Mouse (Mus musculus) right cerebral cortex, postnatal 4 days (tissue): Measurements from ENCODE around the gene Scrn3.

Source experiments
- DNase-seq: peaks from one replicate; pipeline ENCODE4 v3.0.0-alpha.2; 2022

Scrn3 gene

DNA sequence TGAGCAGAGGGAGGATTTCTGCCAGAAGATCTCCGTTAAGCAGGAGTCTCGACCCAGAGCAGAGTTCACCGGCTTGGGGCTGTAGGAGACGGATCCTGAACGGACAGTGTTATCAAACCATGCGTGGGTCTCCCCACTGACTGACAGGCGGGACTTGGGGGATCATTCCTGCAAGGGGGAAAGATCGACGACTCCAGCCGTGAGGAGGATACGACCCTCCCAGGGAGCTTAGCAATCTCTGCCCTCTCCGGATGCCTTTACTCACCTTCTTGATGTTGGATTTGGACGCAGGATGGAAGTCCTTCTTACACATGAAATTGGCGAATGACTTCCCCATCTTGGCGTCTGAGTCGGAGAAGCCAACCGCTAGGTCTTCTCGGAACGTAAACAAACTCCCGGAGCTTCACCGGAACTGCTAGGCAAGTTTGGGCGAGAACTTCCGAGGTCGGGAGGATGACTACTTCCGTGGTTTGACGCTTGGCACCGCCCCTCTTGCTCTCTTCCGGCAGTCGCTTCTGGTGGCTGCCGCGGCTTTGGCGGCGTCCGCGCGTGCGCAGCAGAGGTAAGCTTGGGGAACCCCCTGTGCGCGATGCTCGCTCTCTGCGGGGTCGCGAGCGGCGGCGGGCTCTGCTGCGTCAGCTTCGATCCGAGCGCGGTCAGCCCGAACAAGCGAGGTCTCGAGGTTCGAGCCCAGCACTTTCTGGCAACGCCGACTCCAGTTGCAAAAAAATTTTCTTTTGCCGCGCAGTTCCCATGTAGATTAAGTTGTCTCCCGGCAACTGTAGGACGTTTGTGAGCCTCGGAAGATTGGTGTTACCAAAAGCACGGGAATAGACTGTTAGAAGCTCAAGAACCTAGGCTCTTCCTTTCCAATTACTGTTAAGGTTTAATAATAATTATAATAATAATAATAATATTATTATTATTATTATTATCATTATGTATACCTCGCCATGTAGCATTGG lies at the start of gene Scrn3, which contains the start of gene Cir1:
TSS of gene Scrn3 (plus strand) at position 450 of the 965 bp plus-strand sequence.
TSS of gene Cir1 (minus strand) at position 550 of the 965 bp plus-strand sequence.
- peak; percentile 93 for DNase-seq

DNA sequence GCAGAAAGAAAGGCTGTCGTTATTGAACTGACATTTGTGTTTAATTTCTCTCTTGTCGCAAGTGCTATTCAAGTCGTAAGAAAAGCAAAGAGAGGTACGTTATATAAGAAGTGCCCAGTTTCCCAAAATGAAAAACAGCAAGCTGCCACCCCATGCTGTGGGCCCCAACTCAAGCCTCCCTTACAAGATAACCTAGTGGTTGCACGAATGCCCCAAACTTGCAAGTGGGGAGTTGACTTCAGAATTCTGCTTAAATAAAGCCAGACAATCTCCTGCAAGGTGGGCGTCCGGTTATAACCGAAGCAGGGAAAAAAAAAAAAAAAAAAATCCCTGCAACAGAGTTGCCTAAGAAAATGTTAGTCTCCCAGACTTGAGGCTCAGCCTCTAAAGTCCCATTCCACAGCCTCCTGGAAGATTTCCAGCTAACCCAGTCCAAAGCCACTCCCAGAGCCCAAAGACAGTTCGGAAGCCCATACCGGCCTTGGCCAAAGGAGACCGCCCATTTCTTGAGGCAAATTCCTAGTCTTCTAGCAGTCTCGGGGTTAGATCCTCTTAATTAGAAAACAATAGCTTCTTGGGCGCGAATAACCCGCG lies 49.1 kb upstream of the Scrn3 start:
- DNase-seq, result no peak

GRCm38 (mm10) chr2:73263794-73264610 lies 48.4 kb upstream of the Scrn3 start:
- DNase-seq, result no peak

DNA sequence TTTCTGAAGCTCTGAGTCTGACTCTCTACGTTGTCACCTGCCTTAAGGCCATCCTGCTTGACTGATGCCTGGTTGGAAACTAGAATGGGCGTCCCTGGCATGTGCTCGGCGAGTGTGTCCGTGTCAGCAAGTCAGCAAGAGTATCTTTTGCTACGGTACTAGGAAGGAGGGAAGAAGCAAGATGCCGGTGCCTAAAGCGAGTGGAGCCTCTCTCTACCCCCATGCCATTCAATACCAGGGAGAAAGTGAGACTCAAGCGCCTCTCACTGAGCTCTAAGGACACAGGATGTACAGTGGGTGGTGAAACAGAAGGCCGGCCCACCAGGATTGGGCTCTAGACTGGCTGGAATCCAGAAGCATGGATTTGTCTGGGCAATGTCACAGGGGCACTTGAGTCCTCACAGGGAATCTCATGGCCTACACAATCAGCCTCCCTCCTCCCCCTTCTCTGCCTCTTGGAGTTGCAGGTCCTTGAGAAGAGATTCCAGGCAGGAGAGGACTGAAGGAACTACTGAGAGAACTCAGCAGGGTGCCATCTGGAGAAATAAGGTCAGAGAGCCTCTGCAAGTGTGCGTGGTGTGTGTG lies 47.7 kb upstream of the Scrn3 start:
- DNase-seq, result no peak

DNA sequence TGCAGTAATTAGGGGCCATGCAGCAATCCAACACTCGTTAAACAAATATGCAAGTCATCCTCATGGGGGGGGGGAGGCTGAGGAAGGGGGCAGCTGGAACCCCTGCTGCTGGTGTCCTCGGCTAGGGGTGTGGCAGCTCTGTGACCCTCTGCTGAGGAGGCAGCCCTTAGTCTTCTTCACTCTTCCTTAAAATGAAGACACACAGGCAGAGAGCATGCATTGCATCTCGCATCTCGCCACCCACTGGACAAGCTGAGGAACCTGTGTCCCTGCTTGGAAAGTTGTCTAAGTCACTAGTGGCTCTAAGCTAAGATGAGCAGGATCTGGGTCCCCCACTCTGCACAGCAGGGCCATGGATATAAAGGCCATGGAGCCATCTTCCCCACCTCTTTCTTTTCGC lies 46.4 kb upstream of the Scrn3 start:
- no peak for DNase-seq

- no peak for DNase-seq
Measured at GRCm38 (mm10) chr2:73266623-73267022, 45.8 kb upstream of the Scrn3 start.

DNA sequence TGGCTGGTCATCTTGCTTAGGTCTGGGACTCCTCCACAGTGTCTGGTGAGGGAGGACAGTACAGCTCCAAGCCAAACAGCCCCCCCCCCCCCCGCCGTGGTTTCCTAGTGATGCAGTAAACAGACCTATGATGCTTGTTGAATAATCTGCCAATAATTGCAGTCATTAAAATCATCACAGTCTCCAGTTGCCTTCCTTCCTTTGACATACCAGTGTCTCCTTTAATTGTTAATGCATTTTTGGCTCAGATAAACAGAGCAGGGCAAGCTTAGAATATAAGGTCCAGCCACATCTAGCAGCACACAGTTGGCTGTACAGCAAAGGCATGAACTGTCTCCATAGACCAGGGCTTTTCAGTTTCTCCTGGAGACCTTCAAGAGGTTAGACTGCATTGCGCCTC lies 45.2 kb upstream of the Scrn3 start:
- DNase-seq, result no peak

- no peak for DNase-seq
Measured at GRCm38 (mm10) chr2:73267818-73268217, 44.6 kb upstream of the Scrn3 start.

- no peak for DNase-seq
Measured at GRCm38 (mm10) chr2:73268281-73268680, 44.1 kb upstream of the Scrn3 start.

GRCm38 (mm10) chr2:73268836-73269395 lies 43.5 kb upstream of the Scrn3 start:
- no peak for DNase-seq

DNA sequence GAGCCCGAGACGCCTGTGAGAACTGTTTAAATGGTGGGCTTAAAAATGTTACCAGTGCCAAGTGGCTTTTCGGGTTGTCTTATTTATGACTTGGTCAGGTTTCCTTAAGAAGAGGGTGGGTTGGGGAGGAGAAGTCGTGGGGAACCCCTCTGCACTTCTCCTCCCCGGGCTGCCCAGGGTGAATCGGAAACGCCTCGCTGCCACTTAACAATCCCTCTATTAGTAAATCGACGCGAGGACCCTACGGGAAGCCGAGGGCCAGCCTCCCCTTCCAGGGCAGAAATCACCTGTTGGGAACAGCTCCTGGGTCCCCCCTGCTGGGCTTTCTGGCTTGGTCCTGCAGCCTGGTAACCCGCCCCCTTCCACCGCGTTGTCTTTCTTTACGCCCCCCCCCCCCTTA lies 42.7 kb upstream of the Scrn3 start:
- no peak for DNase-seq

DNA sequence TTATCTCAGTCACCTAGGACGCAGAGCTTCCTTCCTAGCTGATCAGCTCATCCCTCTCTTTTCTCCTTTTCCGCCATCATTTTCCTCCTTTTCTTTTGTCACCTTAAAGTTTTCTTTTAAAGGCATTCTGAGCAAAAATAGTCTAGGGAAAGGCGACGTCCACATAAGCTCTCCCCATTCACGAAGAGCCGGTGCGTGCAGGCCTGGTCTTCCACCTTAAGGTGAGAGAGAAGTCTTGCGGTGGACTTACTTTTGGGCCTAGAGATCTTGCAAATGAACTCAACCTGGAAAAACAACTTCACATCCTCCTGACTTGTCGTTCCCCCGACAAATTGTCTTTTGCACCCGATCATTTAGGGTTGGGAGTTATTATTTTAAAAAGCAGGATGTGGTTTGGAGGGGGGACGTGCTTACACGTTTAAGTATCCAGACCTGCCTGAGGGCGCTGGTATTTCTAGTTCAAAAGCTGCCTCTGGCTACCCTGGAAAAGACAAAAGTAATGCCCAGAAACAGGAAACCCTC lies 42.3 kb upstream of the Scrn3 start:
- no peak for DNase-seq

- DNase-seq, result no peak
Measured at GRCm38 (mm10) chr2:73270593-73271458, 41.6 kb upstream of the Scrn3 start.

DNA sequence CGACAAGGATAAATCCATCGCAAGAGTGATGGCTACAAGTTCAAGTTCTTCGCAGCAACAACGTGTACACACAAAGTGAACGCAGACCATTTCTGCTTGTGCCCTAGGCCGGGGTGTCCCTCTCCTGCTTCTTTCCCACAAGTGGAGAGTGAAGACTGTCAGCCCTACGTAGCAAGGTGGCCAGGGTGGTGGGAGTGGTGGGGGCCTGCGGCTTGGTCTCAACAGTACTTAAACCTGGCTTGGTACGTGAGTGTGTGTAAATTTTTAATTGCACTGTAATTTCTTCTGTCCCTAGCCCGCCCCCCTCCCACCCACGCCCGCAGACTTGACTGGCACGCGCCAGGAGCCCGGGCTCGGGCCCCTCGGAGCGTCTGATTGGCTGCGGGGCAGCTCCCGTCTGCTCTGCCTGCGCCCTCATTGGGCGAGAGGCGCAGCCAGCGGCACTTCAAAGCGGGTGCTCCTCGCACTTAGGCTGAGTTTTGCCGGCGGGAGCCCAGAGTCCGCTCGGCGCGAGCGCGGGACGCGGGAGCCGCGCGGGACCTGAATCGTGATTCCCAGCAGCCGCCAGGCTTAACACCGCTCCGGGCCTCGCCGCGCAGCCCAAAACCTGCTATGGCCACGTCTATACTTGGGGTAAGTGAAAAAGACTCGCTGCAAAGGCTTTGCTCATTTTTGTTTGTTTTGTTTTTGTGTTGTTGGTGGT lies 40.8 kb upstream of the Scrn3 start, which contains the start of gene Sp9:
TSS of gene Sp9 (plus strand) at position 467 of the 703 bp plus-strand sequence.
- DNase-seq, result peak; percentile 59

GRCm38 (mm10) chr2:73272351-73273248 lies 39.8 kb upstream of the Scrn3 start:
- DNase-seq, result peak; percentile 39

GRCm38 (mm10) chr2:73273249-73274118 lies 38.9 kb upstream of the Scrn3 start:
- peak; percentile 37 for DNase-seq

- peak; percentile 38 for DNase-seq
Measured at GRCm38 (mm10) chr2:73274119-73274920, 38.1 kb upstream of the Scrn3 start.
